Mouse (Mus musculus) frontal cortex, adult (tissue): ENCODE results near the gene Zfp524.
A peak's percentile ranks its signal among the peaks of the same experiment; 100 is the strongest.
"Not testable (repeated sequence)": the region's sequence is repeated elsewhere in the genome, so short reads cannot be mapped to it uniquely, and the experiment has no call there.

ENCODE experiments used
- ATAC-seq: cut with Nextera tagmentation; 2 replicates; pipeline ENCODE4 v1.9.2; 2017; ENCODE audit warnings: mild to moderate bottlenecking, moderate library complexity, mixed read lengths; ENCODE audit not compliant: low TSS enrichment

Gene Zfp524

DNA sequence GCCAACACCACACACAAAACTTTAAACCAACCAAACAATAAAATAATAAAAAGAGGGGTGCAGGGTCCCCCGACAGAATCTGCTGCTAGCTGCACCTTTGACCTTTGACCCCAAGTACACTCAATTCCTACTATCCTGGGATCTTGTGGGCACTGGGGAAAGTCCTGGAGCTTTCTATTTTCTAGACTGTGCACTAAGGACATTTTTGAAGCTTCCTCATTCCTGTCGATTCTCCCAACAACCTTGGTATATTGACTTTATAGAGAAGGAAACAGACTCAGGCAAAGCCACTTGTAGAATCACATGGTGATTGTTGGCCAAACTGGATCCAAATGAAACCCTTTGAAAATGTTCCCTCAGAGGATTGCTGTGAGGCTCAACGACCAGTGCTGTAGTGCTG is 1.8 kb downstream of the Zfp524 start:
- ATAC-seq = no peak

DNA sequence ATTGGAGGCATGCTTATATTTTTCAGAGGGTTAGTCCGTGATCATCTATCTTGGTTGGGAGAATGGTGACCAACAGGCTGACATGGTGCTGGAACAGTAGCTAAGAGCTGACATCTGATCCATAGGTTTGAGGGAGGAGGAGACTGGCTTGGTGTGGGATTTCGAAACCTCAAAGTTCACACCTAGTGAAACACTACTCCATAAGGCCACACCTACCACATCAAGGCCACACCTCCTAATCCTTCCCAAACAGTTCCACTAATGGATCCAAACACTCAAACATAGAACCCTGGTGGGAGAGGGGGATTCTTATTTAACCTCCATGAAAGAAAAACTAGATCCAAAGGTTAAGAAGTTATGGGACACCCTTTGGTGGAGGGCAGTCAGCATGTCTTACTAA is 2.7 kb downstream of the Zfp524 start:
- ATAC-seq = no peak

DNA sequence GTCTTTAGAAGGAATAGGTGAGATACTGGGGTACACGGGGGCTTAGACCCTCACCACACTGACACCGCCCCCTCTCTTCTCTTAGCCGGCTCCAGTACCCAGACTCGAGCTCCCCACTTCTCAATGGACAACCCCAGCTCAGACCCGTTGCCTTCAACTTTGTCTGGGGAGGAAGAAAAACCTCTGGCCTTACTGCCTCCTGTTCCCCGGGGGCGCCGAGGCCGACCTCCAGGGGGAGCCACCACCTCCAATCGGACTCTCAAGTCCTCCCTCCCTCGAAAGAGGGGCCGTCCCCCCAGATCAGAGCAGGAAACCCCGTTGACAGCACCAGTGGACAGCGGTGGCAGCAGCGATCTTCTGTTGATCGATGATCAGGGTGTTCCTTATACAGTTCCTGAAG is 3.1 kb downstream of the Zfp524 start:
- no peak for ATAC-seq

DNA sequence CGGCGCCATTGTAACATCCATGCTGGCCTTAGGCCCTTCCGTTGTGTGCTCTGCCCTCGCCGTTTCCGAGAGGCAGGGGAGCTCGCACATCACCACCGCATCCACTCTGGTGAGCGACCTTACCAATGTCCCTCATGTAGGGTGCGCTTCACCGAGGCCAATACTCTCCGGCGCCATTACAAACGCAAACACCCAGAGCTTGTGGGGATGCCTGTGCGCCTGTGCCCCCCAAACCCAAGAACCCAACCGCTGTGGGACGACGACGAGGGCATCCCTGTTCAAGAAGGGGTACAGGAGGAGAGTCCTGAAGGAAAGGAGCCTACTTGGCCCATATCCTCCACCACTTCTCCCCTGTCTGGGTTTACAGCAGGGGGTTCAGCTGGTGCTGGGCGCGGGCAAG is 3.7 kb downstream of the Zfp524 start:
- no peak for ATAC-seq

DNA sequence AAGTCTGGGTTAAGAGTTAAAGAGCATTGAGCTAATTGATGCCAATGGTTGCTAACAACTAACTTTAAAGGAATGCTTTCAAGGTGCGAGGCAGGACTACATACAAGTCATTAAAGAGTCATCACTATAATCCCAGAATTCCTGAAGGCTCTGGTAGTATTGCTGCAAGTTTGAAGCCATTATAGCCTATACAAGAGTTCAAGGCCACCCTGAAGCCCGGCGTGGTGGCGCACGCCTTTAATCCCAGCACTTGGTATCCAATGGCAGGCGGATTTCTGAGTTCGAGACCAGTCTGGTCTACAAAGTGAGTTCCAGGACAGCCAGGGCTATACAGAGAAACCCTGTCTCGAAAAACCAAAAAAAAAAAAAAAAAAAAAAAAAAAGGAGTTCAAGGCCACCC is 5.4 kb downstream of the Zfp524 start:
- ATAC-seq = not testable (repeated sequence)

DNA sequence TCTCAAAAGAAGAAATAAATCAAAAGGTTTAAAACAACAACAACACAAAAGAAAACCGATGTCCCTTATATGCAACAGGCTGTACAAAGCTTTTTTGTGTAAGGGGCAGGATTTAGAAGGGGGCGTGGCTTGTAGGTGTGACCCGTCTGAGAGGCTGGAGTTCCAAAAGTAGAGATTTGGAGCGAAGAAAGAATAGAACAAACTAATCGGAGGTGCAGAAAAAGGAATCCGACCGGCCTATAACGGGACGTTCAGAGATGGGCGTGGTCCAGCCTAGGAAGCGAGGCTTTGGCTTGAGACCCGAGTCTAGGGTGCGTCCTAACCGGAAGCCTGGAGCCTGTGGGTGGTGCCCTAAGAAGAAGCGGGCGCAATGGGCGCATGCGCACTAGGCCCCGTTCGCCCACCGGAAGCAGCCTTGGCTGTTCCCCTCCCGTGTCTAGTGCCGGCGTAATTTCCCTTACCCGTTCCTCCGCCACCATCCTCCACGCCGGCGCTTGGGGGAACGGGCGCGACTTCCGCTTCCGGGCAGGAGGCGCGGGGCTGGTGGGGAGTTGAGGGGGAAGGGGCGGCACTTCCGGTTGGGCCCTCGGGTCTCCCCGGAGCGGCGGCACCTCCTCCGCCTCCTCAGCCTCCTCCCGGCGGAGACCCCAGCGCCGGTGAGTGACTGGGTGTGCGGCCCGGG is 5.9 kb downstream of the Zfp524 start, which contains the start of the genes Zfp865 and Ccdc106:
TSS of gene Zfp865 (plus strand) at position 377 of the 682 bp plus-strand sequence.
TSS of gene Ccdc106 (plus strand) at position 554 of the 682 bp plus-strand sequence.
- ATAC-seq = peak; percentile 92

DNA sequence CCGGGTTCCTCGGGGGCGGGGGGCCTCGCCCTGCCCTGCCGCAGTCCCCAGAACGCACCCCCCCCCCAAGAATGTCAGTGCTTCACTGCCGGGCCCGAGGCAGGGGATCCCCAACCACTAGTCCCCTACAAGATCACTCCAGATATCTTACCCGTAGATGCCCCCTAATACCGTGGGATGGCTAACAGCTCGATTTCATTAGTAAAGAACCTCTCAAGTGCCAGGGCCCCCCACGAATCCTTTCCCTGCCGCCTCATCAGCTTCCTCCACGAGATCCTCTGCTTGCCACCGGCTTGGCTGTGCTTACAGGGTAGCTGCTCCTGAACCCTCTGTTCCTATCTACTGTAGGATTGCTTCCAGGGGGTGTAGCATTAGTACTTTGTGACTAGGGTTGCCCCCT is 6.5 kb downstream of the Zfp524 start:
- peak; percentile 2; the same call in 1 of the 2 replicates for ATAC-seq

DNA sequence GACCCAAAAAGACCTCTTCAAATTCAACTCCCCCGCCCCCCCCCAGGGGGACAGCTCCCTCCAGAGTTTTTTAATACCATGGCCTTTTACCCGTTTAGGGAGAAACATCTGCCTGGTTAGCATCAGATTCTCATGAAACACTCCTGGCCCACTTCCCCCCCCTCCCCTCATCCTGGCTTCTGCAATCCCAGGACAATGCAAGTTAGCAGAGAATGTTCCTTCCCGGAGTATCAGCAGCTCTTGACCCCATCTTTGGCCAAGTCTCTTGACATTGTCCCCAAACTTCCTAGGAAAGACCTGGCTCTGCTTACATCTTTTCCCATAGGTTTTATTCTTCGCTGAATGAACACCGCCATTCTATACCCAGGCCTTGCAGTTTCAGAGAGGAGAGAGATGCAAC is 7.0 kb downstream of the Zfp524 start:
- no peak for ATAC-seq

DNA sequence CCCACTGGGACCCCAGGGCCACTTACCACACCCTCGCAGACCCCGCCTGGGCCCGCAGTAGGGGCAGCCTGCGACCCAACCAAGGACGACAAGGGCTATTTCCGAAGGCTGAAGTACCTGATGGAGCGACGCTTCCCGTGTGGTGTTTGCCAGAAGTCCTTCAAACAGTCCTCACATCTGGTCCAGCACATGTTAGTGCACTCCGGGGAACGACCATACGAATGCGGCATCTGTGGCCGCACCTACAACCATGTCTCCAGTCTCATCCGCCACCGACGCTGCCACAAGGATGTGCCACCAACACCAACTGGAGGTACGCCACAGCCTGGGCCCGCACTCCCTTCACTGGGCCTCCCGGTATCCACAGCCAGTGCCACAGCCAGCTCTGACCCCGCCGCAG is 15.3 kb downstream of the Zfp524 start:
- ATAC-seq = no peak

DNA sequence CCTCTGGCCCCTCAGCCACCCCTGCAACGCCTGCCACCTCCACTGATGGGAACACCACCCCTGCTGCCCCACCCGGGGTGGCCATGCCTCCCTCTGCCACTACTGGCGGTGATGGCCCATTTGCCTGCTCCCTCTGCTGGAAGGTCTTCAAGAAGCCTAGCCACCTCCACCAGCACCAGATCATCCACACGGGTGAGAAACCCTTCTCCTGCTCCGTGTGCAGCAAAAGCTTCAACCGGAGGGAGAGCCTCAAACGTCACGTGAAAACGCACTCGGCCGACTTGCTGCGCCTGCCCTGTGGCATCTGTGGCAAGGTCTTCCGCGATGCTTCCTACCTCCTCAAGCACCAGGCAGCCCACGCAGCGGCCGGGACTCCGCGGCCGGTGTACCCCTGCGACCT is 15.7 kb downstream of the Zfp524 start:
- no peak for ATAC-seq

DNA sequence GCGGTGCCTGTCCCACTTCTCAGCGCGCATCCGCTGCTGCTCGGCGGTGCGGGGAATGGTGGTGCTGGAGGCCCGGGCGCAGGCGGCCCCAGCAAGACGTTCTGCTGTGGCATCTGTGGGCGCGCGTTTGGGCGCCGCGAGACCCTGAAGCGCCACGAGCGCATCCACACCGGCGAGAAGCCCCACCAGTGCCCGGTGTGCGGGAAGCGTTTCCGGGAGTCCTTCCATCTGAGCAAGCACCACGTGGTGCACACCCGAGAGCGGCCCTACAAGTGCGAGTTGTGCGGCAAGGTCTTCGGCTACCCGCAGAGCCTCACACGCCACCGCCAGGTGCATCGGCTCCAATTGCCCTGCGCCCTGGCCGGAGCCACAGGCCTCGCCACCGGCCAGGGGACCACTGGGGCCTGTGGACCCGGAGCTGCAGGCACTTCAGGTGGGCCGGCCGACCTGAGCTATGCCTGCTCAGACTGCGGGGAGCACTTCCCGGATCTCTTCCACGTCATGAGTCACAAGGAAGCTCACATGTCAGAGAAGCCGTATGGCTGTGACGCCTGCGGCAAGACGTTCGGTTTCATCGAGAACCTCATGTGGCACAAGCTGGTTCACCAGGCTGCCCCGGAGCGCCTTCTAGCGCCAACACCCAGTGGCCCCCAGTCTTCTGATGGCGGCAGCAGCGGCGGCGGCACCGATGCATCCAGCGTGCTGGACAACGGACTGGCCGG is 16.5 kb downstream of the Zfp524 start:
- no peak for ATAC-seq

DNA sequence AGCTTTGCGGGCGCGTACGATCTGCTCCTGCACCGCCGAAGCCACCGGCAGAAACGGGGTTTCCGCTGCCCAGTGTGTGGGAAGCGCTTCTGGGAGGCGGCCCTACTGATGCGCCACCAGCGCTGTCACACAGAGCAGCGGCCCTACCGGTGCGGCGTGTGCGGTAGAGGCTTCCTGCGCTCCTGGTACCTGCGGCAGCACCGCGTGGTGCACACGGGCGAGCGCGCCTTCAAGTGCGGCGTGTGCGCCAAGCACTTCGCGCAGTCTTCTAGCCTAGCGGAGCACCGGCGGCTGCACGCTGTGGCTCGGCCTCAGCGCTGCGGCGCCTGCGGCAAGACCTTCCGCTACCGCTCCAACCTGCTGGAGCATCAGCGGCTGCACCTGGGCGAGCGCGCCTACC is 17.3 kb downstream of the Zfp524 start:
- no peak for ATAC-seq

DNA sequence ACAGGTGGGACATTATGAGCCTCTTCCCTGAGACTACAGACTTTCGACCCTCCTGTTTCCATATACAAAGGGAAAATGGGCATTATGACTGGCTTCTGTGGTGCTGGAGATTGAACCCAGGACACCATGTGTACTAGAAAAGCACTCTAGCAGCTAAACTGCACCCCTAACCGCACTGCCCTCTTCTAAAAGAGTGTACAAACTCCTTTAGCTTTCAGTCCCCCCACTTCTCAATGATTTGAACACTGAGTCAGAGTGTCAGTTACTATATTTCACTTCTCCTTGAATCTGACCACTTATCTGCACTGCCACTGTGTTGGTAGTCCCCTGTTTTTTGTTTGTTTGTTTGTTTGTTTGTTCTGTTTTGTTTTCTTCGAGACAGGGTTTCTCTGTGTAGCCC is 19.6 kb downstream of the Zfp524 start, which contains the start of gene 4632433K11Rik:
TSS of gene 4632433K11Rik (plus strand) at position 301 of the 400 bp plus-strand sequence.
- no peak for ATAC-seq

DNA sequence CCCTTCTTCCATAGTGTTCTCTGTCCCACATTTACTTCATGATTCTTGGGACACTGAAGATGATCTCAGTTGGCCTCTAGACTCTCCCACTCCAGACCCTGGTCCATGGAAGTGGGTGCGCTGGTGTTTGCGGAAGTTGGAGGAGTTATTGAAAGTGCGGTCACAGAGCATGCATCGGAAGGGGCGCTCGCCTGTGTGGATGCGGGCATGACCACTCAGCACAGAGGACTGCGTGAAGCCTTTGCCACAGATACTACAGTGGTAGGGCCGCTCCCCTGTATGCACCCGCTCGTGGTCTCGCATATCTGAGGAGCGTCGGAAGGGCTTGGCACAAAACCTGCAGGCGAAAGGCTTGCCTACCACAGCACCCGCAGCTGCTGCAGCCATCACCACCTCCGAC is 21.4 kb downstream of the Zfp524 start:
- no peak for ATAC-seq

DNA sequence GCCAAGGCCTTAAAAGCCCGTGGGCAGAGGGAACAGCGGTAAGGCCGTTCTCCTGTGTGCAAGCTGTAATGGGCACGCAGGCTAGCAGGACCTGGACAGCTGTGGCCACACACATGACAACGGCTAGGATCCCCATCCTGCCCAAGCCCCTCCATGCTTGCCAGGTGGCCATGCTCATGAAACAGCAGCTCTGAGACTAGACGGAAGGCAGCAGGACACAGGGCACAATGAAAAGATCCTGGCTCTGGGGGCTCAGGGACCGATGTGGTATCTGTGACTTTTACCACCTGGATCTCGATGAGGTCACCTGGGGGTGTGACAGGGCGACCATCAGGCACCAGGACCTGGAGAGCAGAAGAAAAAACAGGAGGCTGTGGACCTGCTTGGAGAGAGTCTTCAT is 21.9 kb downstream of the Zfp524 start:
- no peak for ATAC-seq

DNA sequence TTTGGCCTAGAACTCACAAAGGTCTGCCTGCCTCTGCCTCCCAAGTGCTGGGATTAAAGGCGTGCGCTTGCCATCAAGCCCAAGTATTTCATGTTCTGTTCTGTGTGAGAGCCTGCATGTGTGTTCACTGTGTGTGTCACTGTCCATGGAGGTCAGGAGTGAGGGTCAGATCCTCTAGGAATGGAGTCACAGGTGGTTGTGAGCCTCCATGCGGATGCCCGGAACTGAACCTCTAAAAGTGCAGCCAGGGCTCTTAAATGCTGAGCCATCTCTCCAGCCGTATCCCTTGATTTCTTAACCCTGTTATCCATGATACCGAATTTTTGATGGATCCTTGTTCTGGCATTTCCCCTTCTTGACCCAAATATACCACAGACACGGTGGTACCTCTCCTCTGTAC is 22.8 kb downstream of the Zfp524 start:
- no peak for ATAC-seq

DNA sequence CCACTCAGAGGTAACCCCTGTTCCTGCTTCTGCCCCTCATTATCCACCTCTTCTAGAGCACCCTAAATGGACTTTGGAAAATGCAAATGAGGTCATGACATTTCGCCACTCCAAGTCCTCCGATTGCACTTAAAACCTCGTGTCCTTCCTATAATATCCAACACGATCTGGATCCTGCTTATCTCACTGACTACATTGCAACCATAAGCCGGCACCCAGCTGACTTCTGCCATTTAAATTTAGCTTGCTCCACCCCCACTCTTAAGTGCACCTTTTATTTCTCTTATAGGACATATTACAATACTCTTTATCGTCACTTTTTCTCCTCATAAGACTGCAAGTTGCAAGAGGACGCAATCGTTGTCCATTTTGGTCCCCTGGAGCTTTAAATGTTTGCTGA is 23.3 kb downstream of the Zfp524 start:
- ATAC-seq = no peak

DNA sequence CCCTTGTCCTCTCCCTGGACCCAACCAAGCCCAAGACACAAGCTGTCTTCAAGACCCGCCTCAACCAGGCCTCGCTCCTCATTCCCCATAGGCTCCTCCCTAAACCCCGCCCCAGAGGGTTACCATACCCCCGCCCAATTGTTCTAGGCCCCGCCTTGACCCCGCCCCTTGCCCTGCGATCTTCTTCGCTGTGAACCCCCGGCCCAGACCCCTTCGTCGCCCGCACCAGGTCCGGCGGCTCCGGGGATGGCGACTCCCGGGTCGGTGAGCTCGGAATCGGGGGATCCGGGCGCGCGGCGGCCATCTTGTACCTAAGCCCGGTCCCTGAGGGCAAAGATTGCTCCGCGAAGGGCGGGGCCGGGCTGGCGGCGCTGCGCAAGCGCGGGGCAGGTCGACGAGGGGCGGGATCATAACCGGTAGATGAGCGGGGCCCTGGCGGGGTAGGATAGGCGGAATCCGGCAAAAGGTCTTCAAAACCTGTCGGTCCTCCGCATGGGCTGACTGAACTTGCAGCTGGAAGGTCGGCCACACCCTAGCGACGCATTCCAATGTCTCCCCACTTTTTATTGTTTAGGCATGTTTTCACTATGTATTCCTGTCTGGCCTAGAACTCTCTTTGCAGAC is 24.0 kb downstream of the Zfp524 start, which contains the start of gene Zfp784:
TSS of gene Zfp784 (minus strand) at position 338 of the 624 bp plus-strand sequence.
- peak; percentile 97 for ATAC-seq

DNA sequence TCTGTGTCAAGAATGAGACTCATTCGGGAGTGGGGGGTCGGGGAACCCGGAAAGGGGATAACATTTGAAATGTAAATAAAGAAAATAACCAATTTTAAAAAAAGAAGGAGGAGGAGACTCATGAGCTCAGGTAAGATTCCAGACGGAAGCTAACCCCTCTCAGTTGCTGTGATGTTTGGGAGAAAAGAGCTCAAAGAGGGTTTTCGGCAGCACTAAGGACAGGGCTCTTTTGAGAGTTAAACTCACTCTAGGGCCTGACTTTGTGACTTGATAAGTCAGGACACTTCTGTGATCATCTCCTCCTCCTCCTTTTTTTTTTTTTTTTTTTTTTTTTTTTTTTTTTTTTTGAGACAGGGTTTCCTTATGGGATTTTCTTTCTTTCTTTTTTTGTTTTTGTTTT is 24.7 kb downstream of the Zfp524 start:
- no peak for ATAC-seq

DNA sequence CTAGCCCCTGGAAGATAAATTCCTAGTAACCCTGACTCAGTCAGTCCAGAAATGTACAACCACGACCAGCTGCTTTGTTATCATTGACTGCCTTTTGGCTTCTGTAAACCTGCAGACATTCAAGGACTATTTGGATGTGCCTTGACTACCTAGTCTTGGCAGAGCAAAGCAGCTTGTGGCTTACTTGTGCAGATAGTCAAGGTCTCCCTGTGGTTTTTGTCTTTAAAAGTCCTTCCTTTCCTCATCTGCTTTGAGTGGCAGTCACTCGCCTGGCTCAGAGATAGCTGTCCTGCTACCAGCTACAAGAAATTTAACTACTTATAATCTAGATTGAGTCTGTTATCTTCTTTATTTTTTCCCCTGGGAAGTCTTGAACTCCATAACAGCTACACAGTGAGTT is 30.8 kb downstream of the Zfp524 start:
- ATAC-seq = no peak

DNA sequence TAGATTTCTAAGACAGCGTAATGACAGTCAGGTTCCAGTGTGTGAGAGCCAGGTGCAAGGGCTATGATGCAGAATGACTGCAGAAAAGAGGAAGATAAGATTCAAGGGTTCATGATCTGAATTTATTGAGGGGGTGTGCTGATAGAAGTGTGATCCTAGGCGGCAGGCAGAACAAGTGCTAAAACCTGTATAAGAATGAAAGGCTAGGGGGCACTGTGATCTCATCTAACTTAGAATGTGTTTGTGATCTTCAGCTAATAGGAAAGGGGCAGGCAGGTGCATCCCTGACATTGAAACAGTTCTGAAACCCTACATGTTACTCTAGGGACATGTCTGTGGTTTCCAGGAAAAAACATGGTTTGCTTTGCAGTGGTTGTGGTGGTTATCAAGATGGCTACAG is 31.9 kb downstream of the Zfp524 start:
- ATAC-seq = no peak

DNA sequence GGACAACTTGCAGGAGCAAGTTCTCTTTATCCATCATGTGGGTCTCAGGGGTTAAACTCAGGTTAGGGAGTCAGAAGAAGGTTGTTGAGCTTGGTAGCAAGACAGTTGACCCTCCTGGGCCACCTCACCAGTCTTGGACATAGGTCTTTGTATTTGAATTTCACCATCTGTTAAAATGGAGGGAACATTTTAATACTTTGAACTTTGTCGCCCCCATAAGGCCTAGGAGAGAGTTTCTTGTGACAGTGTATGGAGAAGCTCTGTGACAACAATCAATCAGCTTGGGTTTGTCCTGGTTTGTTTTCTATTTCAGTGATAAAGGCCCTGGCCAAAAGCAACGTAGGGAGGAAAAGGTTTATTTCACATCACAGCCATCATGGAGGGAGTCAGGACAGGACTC is 33.1 kb downstream of the Zfp524 start:
- ATAC-seq = no peak
